In genomic region chr14:73323965-73324364, GRCm38 (mm10) we compare ENCODE assay signal across 8 mouse cellular contexts. TPM values are rescaled to one million over a fixed set of nuclear protein-coding genes. Genes with fewer than 3 reads are reported as not detected.
DNase-seq lines count a peak whose midpoint lies in the region; ATAC-seq and TF ChIP-seq lines count a peak whose summit lies in the region.

No protein-coding gene starts in this region.

- H3K36me3 ChIP-seq in forebrain, embryonic 11.5 days (ENCODE audit: control insufficient read depth, insufficient read depth, low read length), result no peaks in the 10 kb centered on the region; the same call in 1 of the 2 replicates
- H3K36me3 ChIP-seq in forebrain, postnatal 0 days (ENCODE audit: insufficient read depth), result 0 out of 2 replicates have a peak, but pooled peaks cover 3% of the 10 kb centered on the region
- H3K36me3 ChIP-seq in lung, embryonic 14.5 days (ENCODE audit: insufficient read depth), result no peaks in the 10 kb centered on the region
- H3K36me3 ChIP-seq in liver, embryonic 12.5 days, result peaks cover 15% of the 10 kb centered on the region
- no peaks in the 10 kb centered on the region for H3K36me3 ChIP-seq in neural tube, embryonic 14.5 days (ENCODE audit: control insufficient read depth, insufficient read depth, low read length)

- H3K9me3 ChIP-seq in forebrain, embryonic 11.5 days (ENCODE audit: control insufficient read depth, low read length), result no peaks in the 10 kb centered on the region
- no peaks in the 10 kb centered on the region for H3K9me3 ChIP-seq in forebrain, postnatal 0 days (ENCODE audit: low read length)
- no peaks in the 10 kb centered on the region for H3K9me3 ChIP-seq in lung, embryonic 14.5 days (ENCODE audit: low read depth, low read length)
- no peaks in the 10 kb centered on the region for H3K9me3 ChIP-seq in liver, embryonic 12.5 days (replicated peaks)
- no peaks in the 10 kb centered on the region for H3K9me3 ChIP-seq in neural tube, embryonic 14.5 days (ENCODE audit: control insufficient read depth, low read length)

- peak overlapping the region; percentile 75; the same call in 1 of the 2 replicates for H3K4me2 ChIP-seq in forebrain, embryonic 11.5 days (ENCODE audit: low read depth, low read length, severe bottlenecking)
- H3K4me2 ChIP-seq in forebrain, postnatal 0 days (ENCODE audit: low read depth), result no peak overlapping the region
- H3K4me2 ChIP-seq in lung, embryonic 14.5 days, result peak overlapping the region; percentile 89
- H3K4me2 ChIP-seq in liver, embryonic 12.5 days, result peak overlapping the region; percentile 76
- peak overlapping the region; percentile 18; the same call in 1 of the 2 replicates for H3K4me2 ChIP-seq in neural tube, embryonic 14.5 days (ENCODE audit: low read depth, low read length)

- no peak for ATAC-seq in forebrain, embryonic 11.5 days (replicated peaks; ENCODE audit: low FRiP score)
- ATAC-seq in forebrain, postnatal 0 days, result no peak
- ATAC-seq in lung, embryonic 14.5 days (ENCODE audit: insufficient read depth), result no peak
- ATAC-seq in liver, embryonic 12.5 days, result no peak
- no peak for ATAC-seq in neural tube, embryonic 14.5 days (ENCODE audit: low read depth)

- DNase-seq in forebrain, embryonic 11.5 days (ENCODE audit: low spot score), result no peak
- DNase-seq in forebrain, postnatal 0 days, result no peak
- no peak for DNase-seq in lung, embryonic 14.5 days
- DNase-seq in lung, adult 2 months, result no peak
- DNase-seq in spleen, postnatal 10 days (ENCODE audit: low spot score in 2 of 2), result no peak
- DNase-seq in layer of hippocampus, adult 9-10 months (ENCODE audit: low spot score), result no peak

- no peak for TF ChIP-seq CTCF in forebrain, postnatal 0 days (IDR thresholded peaks at IDR 0.05; ENCODE audit: low read depth)
- TF ChIP-seq CTCF in lung, embryonic 14.5 days (IDR thresholded peaks at IDR 0.05; ENCODE audit: low read depth), result no peak
- TF ChIP-seq CTCF in lung, adult 2 months (IDR thresholded peaks at IDR 0.05; ENCODE audit: insufficient read depth, low read length), result no peak

- H3K27ac ChIP-seq in forebrain, embryonic 11.5 days (ENCODE audit: low read depth, low read length), result no peak overlapping the region
- H3K27ac ChIP-seq in forebrain, postnatal 0 days (ENCODE audit: low read depth, low read length), result no peak overlapping the region
- no peak overlapping the region for H3K27ac ChIP-seq in lung, embryonic 14.5 days (ENCODE audit: low read depth)
- H3K27ac ChIP-seq in liver, embryonic 12.5 days, result peak overlapping the region; percentile 70
- H3K27ac ChIP-seq in neural tube, embryonic 14.5 days (ENCODE audit: low read depth, low read length), result no peak overlapping the region

- no peaks in the 10 kb centered on the region for H3K27me3 ChIP-seq in forebrain, embryonic 11.5 days (ENCODE audit: control insufficient read depth, insufficient read depth, low read length)
- no peaks in the 10 kb centered on the region for H3K27me3 ChIP-seq in forebrain, postnatal 0 days (ENCODE audit: insufficient read depth, low read length)
- no peaks in the 10 kb centered on the region for H3K27me3 ChIP-seq in lung, embryonic 14.5 days (ENCODE audit: insufficient read depth, low read length)
- H3K27me3 ChIP-seq in liver, embryonic 12.5 days (replicated peaks), result no peaks in the 10 kb centered on the region
- H3K27me3 ChIP-seq in neural tube, embryonic 14.5 days (ENCODE audit: control insufficient read depth, insufficient read depth, low read length), result peaks cover 2% of the 10 kb centered on the region; the same call in 1 of the 2 replicates

- 46% methylated on average over 2 of the region's 2 CpGs for WGBS in forebrain, embryonic 11.5 days
- WGBS in forebrain, postnatal 0 days, result 34% methylated on average over 2 of the region's 2 CpGs
- WGBS in lung, embryonic 14.5 days, result 71% methylated on average over 2 of the region's 2 CpGs
- WGBS in lung, adult 2 months, result 64% methylated on average over 2 of the region's 2 CpGs
- 58% methylated on average over 2 of the region's 2 CpGs for WGBS in liver, embryonic 12.5 days (ENCODE audit: insufficient replicate concordance)
- WGBS in neural tube, embryonic 14.5 days, result 10% methylated on average over 2 of the region's 2 CpGs

- 0 out of 2 replicates have a peak, but pooled peaks cover 5% of the 10 kb centered on the region for H3K4me1 ChIP-seq in forebrain, embryonic 11.5 days (replicated peaks; ENCODE audit: control insufficient read depth, insufficient read depth, low read length)
- 0 out of 2 replicates have a peak, but pooled peaks cover 13% of the 10 kb centered on the region for H3K4me1 ChIP-seq in forebrain, postnatal 0 days (ENCODE audit: insufficient read depth)
- H3K4me1 ChIP-seq in lung, embryonic 14.5 days (ENCODE audit: insufficient read depth), result 0 out of 2 replicates have a peak, but pooled peaks cover 11% of the 10 kb centered on the region
- peaks cover 5% of the 10 kb centered on the region for H3K4me1 ChIP-seq in lung, adult 2 months (ENCODE audit: control insufficient read depth, insufficient read depth, low read length)
- H3K4me1 ChIP-seq in liver, embryonic 12.5 days, result peaks cover 57% of the 10 kb centered on the region
- peaks cover 6% of the 10 kb centered on the region; the same call in 1 of the 2 replicates for H3K4me1 ChIP-seq in neural tube, embryonic 14.5 days (ENCODE audit: control insufficient read depth, insufficient read depth, low read length)

- H3K4me3 ChIP-seq in forebrain, embryonic 11.5 days (ENCODE audit: low read depth, low read length), result peak overlapping the region; percentile 92; the same call in 1 of the 2 replicates
- H3K4me3 ChIP-seq in forebrain, postnatal 0 days (ENCODE audit: low read depth, low read length), result no peak overlapping the region
- peak overlapping the region; percentile 88; the same call in 1 of the 2 replicates for H3K4me3 ChIP-seq in lung, embryonic 14.5 days (ENCODE audit: low read depth, low read length)
- H3K4me3 ChIP-seq in lung, adult 2 months (replicated peaks; ENCODE audit: extremely low read depth, low read depth, low read length), result no peak overlapping the region
- H3K4me3 ChIP-seq in liver, embryonic 12.5 days, result peak overlapping the region; percentile 95
- no peak overlapping the region for H3K4me3 ChIP-seq in neural tube, embryonic 14.5 days (ENCODE audit: low read depth, low read length)

- no peak overlapping the region for H3K9ac ChIP-seq in forebrain, embryonic 11.5 days (ENCODE audit: low read length)
- H3K9ac ChIP-seq in forebrain, postnatal 0 days, result no peak overlapping the region
- H3K9ac ChIP-seq in lung, embryonic 14.5 days, result no peak overlapping the region
- peak overlapping the region; percentile 98 for H3K9ac ChIP-seq in liver, embryonic 12.5 days
- no peak overlapping the region for H3K9ac ChIP-seq in neural tube, embryonic 14.5 days (replicated peaks; ENCODE audit: low read depth, low read length)

- no peak for TF ChIP-seq POLR2A in lung, adult 2 months (IDR thresholded peaks at IDR 0.05; ENCODE audit: borderline replicate concordance, extremely low read depth, low read depth, low read length)

RNA-seq across cellular contexts. Expression of gene Rb1, which starts 1.7 kb away (rescaled TPM):
- polyA plus RNA-seq in forebrain, embryonic 11.5 days (2014; fragmentation: Nextera tagmentation; extraction: Ambion mirVana), result 37.3 and 37.4 TPM in 2 replicates
- 27.9 and 37.9 TPM in 2 replicates for total RNA-seq in forebrain, postnatal 0 days (2014; rRNA removed)
- polyA plus RNA-seq in forebrain, postnatal 0 days (2015; fragmentation: Nextera tagmentation; extraction: Ambion mirVana), result 16.2 and 20.6 TPM in 2 replicates
- 19.3 and 23.9 TPM in 2 replicates for polyA plus RNA-seq in lung, embryonic 14.5 days (2014; fragmentation: Nextera tagmentation; extraction: Ambion mirVana)
- 4.1 and 7.8 TPM in 2 replicates for polyA plus RNA-seq in lung, adult 2 months (2012; rRNA removed)
- polyA plus RNA-seq in liver, embryonic 12.5 days (2016; fragmentation: Nextera tagmentation; extraction: Ambion mirVana), result 30.1 and 33.3 TPM in 2 replicates
- polyA plus RNA-seq in neural tube, embryonic 14.5 days (2014; fragmentation: Nextera tagmentation; extraction: Ambion mirVana), result 33.8 and 38.5 TPM in 2 replicates

Comparison
In these comparisons a context has a peak if more than half of its experiments do, and no peak if none do; other contexts are left out.
1. H3K4me3 ChIP-seq: peak in forebrain, embryonic 11.5 days (single experiment), lung, embryonic 14.5 days (single experiment) and liver, embryonic 12.5 days (single experiment); none in forebrain, postnatal 0 days (single experiment), lung, adult 2 months (single experiment) and neural tube, embryonic 14.5 days (single experiment).